Mouse (Mus musculus) kidney, postnatal 0 days (tissue): ENCODE data around the gene Zdhhc6. TPM values are rescaled to one million over a fixed set of nuclear protein-coding genes. Genes with fewer than 3 reads are reported as not detected.
A peak's percentile ranks its signal among the peaks of the same experiment; 100 is the strongest.

ENCODE experiments used
- ATAC-seq: fragments of 200-750 bp; cut with Nextera tagmentation; replicated peaks from 2 replicates; pipeline ENCODE4 v1.8.0; 2017; ENCODE audit warnings: low read depth, moderate number of reproducible peaks, moderate TSS enrichment, moderate library complexity; ENCODE audit not compliant: low FRiP score
- DNase-seq: peaks from one replicate; pipeline ENCODE4 v3.0.0-alpha.2; 2016; ENCODE audit warnings: low spot score
- H3K27ac ChIP-seq: fragments of 300-500 bp; sonication (generic); 2 replicates; pipeline ENCODE4 v1.5.1; 2014; ENCODE audit warnings: mild to moderate bottlenecking
- H3K27me3 ChIP-seq: fragments of 300-500 bp; sonication (generic); 2 replicates; pipeline ENCODE4 v1.6.1; 2014; ENCODE audit warnings: low read length, mixed read lengths; ENCODE audit not compliant: insufficient read depth
- H3K36me3 ChIP-seq: fragments of 300-500 bp; sonication (generic); 2 replicates; pipeline ENCODE4 v1.6.1; 2014; ENCODE audit warnings: low read length, mixed read lengths; ENCODE audit not compliant: insufficient read depth
- H3K4me1 ChIP-seq: fragments of 300-500 bp; sonication (generic); replicated peaks from 2 replicates; pipeline ENCODE4 v1.6.1; 2014; ENCODE audit warnings: antibody characterized with exemption, low read length, mixed read lengths; ENCODE audit not compliant: insufficient read depth
- H3K4me2 ChIP-seq: fragments of 300-500 bp; sonication (generic); 2 replicates; pipeline ENCODE4 v1.6.1; 2014; ENCODE audit warnings: mild to moderate bottlenecking, low read length, moderate library complexity, mixed read lengths
- H3K4me3 ChIP-seq: fragments of 300-500 bp; sonication (generic); replicated peaks from 2 replicates; pipeline ENCODE4 v1.5.1; 2014; ENCODE audit warnings: low read depth, low read length
- H3K9ac ChIP-seq: fragments of 300-500 bp; sonication (generic); 2 replicates; pipeline ENCODE4 v1.6.1; 2014; ENCODE audit warnings: low read depth, low read length
- H3K9me3 ChIP-seq: fragments of 300-500 bp; sonication (generic); replicated peaks from 2 replicates; pipeline ENCODE4 v1.6.1; 2016; ENCODE audit warnings: low read length, inconsistent platforms, mixed read lengths
- CTCF ChIP-seq: IDR thresholded peaks from 2 replicates; pipeline ENCODE4 v1.5.1; 2016; ENCODE audit warnings: antibody characterized with exemption, low read depth, mild to moderate bottlenecking, moderate library complexity
- WGBS: fragments of 180-500 bp; shearing (Covaris S2); extraction: QIAGEN DNeasy Blood & Tissue Kit; methylation state at CpG from one replicate; pipeline ENCODE4 v1.1.7; 2014; 5-methylcytosine and 5-hydroxymethylcytosine counted together
- polyA plus RNA-seq: library from polyadenylated mRNA; unstranded; fragments of >200 nt; fragmentation: Nextera tagmentation; extraction: Ambion mirVana; gene quantifications from 2 replicates; pipeline ENCODE4 v1.2.1, GENCODE M21; 2015

Zdhhc6 gene
- polyA plus RNA-seq, 1 experiment from 2014 or later, result 79.9 TPM

DNA sequence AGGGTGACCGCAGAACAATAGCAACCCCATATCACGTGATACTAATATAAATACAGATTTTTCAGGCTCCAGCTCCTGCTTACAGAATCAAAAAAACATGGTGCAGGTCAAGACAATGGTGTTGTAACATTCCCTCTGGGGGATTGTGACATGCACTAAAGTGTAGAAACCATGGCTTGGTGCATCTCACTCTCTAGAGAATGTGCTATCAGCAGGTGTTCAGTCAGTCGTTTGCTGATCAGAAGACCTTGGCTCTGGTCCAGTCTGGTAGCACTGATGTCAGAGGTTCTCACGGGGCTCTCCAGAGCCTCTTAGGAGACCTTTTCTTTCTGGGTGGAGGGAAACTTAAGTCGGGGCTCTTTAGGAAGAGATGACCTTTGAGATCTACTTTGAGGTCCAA, 65.4 kb downstream of the Zdhhc6 start:
- H3K9me3 ChIP-seq, result no peaks in the 10 kb centered on the region
- ATAC-seq, result no peak
- no peak overlapping the region for H3K4me2 ChIP-seq
- 79% methylated on average over 5 of the region's 5 CpGs for WGBS
- no peak for TF ChIP-seq CTCF
- no peak for DNase-seq
- no peak overlapping the region for H3K4me3 ChIP-seq
- no peak overlapping the region for H3K9ac ChIP-seq
- no peaks in the 10 kb centered on the region for H3K27me3 ChIP-seq
- no peak overlapping the region for H3K27ac ChIP-seq
- no peaks in the 10 kb centered on the region for H3K36me3 ChIP-seq
- H3K4me1 ChIP-seq, result peaks cover 3% of the 10 kb centered on the region; the same call in 1 of the 2 replicates

DNA sequence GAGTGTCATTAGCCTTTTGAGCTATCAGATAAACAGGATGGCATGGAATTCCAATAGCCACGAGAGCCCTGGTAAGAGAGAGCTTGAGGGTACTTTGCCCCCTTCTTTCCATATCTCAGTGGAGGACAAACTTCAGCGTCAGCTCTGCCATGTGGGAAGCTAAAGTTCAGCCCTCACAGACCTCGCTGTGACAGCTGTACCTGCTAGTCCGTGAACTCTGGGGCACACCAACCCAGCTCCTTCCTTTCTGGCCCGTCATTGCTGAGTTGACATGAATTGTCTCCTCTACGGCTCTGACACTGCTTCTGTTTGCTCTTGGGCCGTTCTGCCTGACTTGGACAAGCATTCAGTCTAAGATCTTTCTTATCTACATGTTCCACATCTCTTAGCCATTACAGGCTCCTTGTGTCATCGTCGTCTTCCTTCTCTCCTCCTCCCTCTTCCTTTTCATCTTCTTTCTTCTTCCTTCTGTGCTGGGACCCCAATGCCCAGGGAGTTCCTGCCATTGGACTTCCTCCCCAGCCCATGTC, 67.8 kb downstream of the Zdhhc6 start:
- no peak for TF ChIP-seq CTCF

GRCm38 (mm10) chr19:55247563-55247962, 68.3 kb downstream of the Zdhhc6 start:
- no peak overlapping the region for H3K9ac ChIP-seq
- WGBS, result 74% methylated on average over 5 of the region's 5 CpGs
- ATAC-seq, result no peak

More for the DNA sequence above, 67.8 kb downstream of the Zdhhc6 start:
- Histone ChIP-seq H3K4me3 (no peak overlapping the region), H3K27ac (no peak overlapping the region), H3K9ac (no peak overlapping the region), H3K27me3 (no peaks in the 10 kb centered on the region), H3K36me3 (no peaks in the 10 kb centered on the region), H3K4me2 (no peak overlapping the region), H3K9me3 (no peaks in the 10 kb centered on the region), H3K4me1 (0 out of 2 replicates have a peak, but pooled peaks cover 2% of the 10 kb centered on the region)
- 52% methylated on average over 9 of the region's 9 CpGs for WGBS
- 0 out of 2 replicates have a peak, but pooled peaks have one; percentile 27 for ATAC-seq
- DNase-seq, result no peak

GRCm38 (mm10) chr19:55244791-55245231, 71.0 kb downstream of the Zdhhc6 start:
- TF ChIP-seq CTCF, result peak; percentile 70
- no peaks in the 10 kb centered on the region for H3K27me3 ChIP-seq
- H3K9ac ChIP-seq, result 0 out of 2 replicates have a peak overlapping the region, but pooled peaks have one; percentile 28
- no peaks in the 10 kb centered on the region for H3K4me1 ChIP-seq
- WGBS, result 4% methylated on average over 7 of the region's 7 CpGs
- peak overlapping the region; percentile 51; the same call in 1 of the 2 replicates for H3K27ac ChIP-seq
- H3K4me2 ChIP-seq, result peak overlapping the region; percentile 22; the same call in 1 of the 2 replicates
- H3K9me3 ChIP-seq, result no peaks in the 10 kb centered on the region
- no peak overlapping the region for H3K4me3 ChIP-seq
- H3K36me3 ChIP-seq, result no peaks in the 10 kb centered on the region
- DNase-seq, result peak; percentile 90
- peak; percentile 84 for ATAC-seq

More at GRCm38 (mm10) chr19:55247563-55247962, 68.3 kb downstream of the Zdhhc6 start:
- no peaks in the 10 kb centered on the region for H3K27me3 ChIP-seq
- no peak for DNase-seq
- H3K27ac ChIP-seq, result no peak overlapping the region
- no peaks in the 10 kb centered on the region for H3K36me3 ChIP-seq
- TF ChIP-seq CTCF, result no peak
- no peak overlapping the region for H3K4me3 ChIP-seq
- H3K9me3 ChIP-seq, result no peaks in the 10 kb centered on the region
- no peak overlapping the region for H3K4me2 ChIP-seq
- no peaks in the 10 kb centered on the region for H3K4me1 ChIP-seq

GRCm38 (mm10) chr19:55241186-55241645, 74.6 kb downstream of the Zdhhc6 start, which contains the start of gene Gucy2g:
Gene Gucy2g (minus strand): TSS chr19:55241236.
- no peaks in the 10 kb centered on the region for H3K9me3 ChIP-seq
- H3K27ac ChIP-seq, result no peak within 1 kb of the TSS
- H3K9ac ChIP-seq, result no peak within 1 kb of the TSS
- no peak for TF ChIP-seq CTCF
- no peaks in the 10 kb centered on the region for H3K36me3 ChIP-seq
- no peak within 1 kb of the TSS for H3K4me3 ChIP-seq
- WGBS, result 83% methylated on average over 6 of the region's 6 CpGs
- ATAC-seq (no peak), DNase-seq (no peak)
- no peaks in the 10 kb centered on the region for H3K4me1 ChIP-seq
- H3K4me2 ChIP-seq, result no peak within 1 kb of the TSS
- no peaks in the 10 kb centered on the region for H3K27me3 ChIP-seq

DNA sequence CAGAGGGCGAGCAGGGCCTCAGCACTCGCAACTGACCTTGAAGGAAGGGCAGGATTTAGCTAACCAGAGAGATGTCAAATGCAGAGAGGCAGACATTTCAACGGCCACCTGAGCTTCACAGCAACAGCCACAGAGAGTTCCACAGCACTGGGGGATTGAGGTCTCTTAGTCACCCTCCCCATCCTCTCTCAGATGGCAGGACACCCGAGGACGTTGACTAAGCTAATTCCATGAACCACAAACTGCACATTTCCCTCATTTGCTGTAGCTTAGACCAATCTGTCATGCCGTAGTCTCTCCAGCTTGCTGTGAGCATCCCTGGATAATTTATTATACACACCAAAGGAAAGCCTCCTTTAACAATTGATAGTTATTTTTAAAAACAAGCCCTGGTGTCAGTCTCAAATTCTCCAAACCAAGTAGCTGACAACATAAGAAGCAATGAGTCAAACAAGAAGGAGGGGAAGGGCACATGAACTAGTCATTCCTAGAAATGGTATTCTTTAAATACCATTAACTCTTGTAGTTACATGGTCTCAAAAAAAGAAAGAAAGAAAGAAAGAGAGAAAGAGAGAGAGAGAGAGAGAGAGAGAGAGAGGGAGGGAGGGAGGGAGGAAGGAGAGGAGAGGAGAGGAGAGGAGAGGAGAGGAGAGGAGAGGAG, 75.9 kb downstream of the Zdhhc6 start:
- ATAC-seq (no peak), DNase-seq (no peak)
- TF ChIP-seq CTCF, result no peak
- Histone ChIP-seq H3K4me2 (no peak overlapping the region), H3K36me3 (no peaks in the 10 kb centered on the region), H3K27ac (no peak overlapping the region), H3K4me1 (no peaks in the 10 kb centered on the region), H3K9me3 (no peaks in the 10 kb centered on the region), H3K27me3 (no peaks in the 10 kb centered on the region), H3K9ac (no peak overlapping the region), H3K4me3 (no peak overlapping the region)
- 59% methylated on average over 6 of the region's 6 CpGs for WGBS
